Mouse (Mus musculus) heart, postnatal 25 days (tissue): Measurements from ENCODE around the gene Map2. TPM values are rescaled to one million over a fixed set of nuclear protein-coding genes. Genes with fewer than 3 reads are reported as not detected.

Experiments used
- DNase-seq: peaks from one replicate; pipeline ENCODE4 v3.0.0; 2022; ENCODE audit warnings: low spot score
- intact Hi-C: fragments of 180-260 bp; cut with DNase I; formaldehyde crosslinking; loops from one replicate; pipeline ENCODE4 v1.15.1; 2025
- total RNA-seq, 2 experiments: library from RNA; stranded (reverse); gene quantifications; 2 replicates each; pipeline ENCODE4 v1.2.3; 2021

Gene Map2
- total RNA-seq, 2 experiments from 2014 or later, result 3.2 to 3.3 TPM

GRCm38 (mm10) chr1:66195040-66195726, 20.1 kb downstream of the Map2 start:
- intact Hi-C loops, result no loop called here
- DNase-seq, result no peak

- no peak for DNase-seq
- intact Hi-C loops, result no loop called here
Observed at GRCm38 (mm10) chr1:66196240-66196639, 21.2 kb downstream of the Map2 start.

- intact Hi-C loops, result no loop called here
- no peak for DNase-seq
Observed at GRCm38 (mm10) chr1:66196716-66197115, 21.6 kb downstream of the Map2 start.

- DNase-seq, result no peak
- intact Hi-C loops, result no loop called here
Observed at GRCm38 (mm10) chr1:66205517-66205916, 30.4 kb downstream of the Map2 start.

GRCm38 (mm10) chr1:66206904-66207303, 31.8 kb downstream of the Map2 start:
- DNase-seq, result no peak
- intact Hi-C loops, result no loop called here

GRCm38 (mm10) chr1:66211074-66211791, 36.2 kb downstream of the Map2 start:
- no peak for DNase-seq
- intact Hi-C loops, result no loop called here

- intact Hi-C loops, result no loop called here
- DNase-seq, result no peak
Observed at GRCm38 (mm10) chr1:66221497-66221896, 46.4 kb downstream of the Map2 start.

- intact Hi-C loops, result no loop called here
- DNase-seq, result no peak
Observed at GRCm38 (mm10) chr1:66223331-66223730, 48.3 kb downstream of the Map2 start.

GRCm38 (mm10) chr1:66226372-66227368, 51.6 kb downstream of the Map2 start:
- DNase-seq, result no peak

GRCm38 (mm10) chr1:66228205-66228604, 53.1 kb downstream of the Map2 start:
- no peak for DNase-seq
- intact Hi-C loops, result no loop called here

More at GRCm38 (mm10) chr1:66226372-66227368, 51.6 kb downstream of the Map2 start:
- intact Hi-C loops, result no loop called here

- DNase-seq, result no peak
- intact Hi-C loops, result no loop called here
Observed at GRCm38 (mm10) chr1:66230345-66230744, 55.3 kb downstream of the Map2 start.

GRCm38 (mm10) chr1:66231963-66232362, 56.9 kb downstream of the Map2 start:
- intact Hi-C loops, result no loop called here
- DNase-seq, result no peak

GRCm38 (mm10) chr1:66244910-66245309, 69.8 kb downstream of the Map2 start:
- intact Hi-C loops, result no loop called here

GRCm38 (mm10) chr1:66251649-66252332, 76.7 kb downstream of the Map2 start:
- intact Hi-C loops, result no loop called here
- DNase-seq, result no peak

More at GRCm38 (mm10) chr1:66244910-66245309, 69.8 kb downstream of the Map2 start:
- DNase-seq, result no peak

- intact Hi-C loops, result no loop called here
- DNase-seq, result no peak
Observed at GRCm38 (mm10) chr1:66252333-66252724, 77.3 kb downstream of the Map2 start.

- DNase-seq, result no peak
- intact Hi-C loops, result no loop called here
Observed at GRCm38 (mm10) chr1:66263220-66263619, 88.1 kb downstream of the Map2 start.

- no peak for DNase-seq
- intact Hi-C loops, result no loop called here
Observed at GRCm38 (mm10) chr1:66266231-66266924, 91.3 kb downstream of the Map2 start.

- intact Hi-C loops, result no loop called here
- no peak for DNase-seq
Observed at GRCm38 (mm10) chr1:66277663-66278062, 102.6 kb downstream of the Map2 start.
